Mouse (Mus musculus) lung, adult 18-20 months (tissue): ENCODE results near the gene Esrrg.

ENCODE experiments used
- DNase-seq, 2 experiments: peaks; one replicate each; pipeline ENCODE4 v3.0.0; 2022; ENCODE audit warnings: mixed read lengths in 2 of 2

Gene Esrrg

GRCm38 (mm10) chr1:187608261-187608921 is at the start of gene Esrrg:
TSS of gene Esrrg (plus strand) at chr1:187608791.
- no peak for DNase-seq

GRCm38 (mm10) chr1:187583982-187584381 is 24.6 kb upstream of the Esrrg start:
- DNase-seq: no peak

- no peak for DNase-seq
These were observed 22.0 kb upstream of the Esrrg start for GRCm38 (mm10) chr1:187586541-187587075.

- no peak for DNase-seq
These were observed 5.6 kb upstream of the Esrrg start for GRCm38 (mm10) chr1:187602942-187603341.

- DNase-seq: no peak
These were observed 4.5 kb upstream of the Esrrg start for GRCm38 (mm10) chr1:187604063-187604484.

- no peak for DNase-seq
These were observed 3.8 kb upstream of the Esrrg start for GRCm38 (mm10) chr1:187604691-187605310.

GRCm38 (mm10) chr1:187605391-187606270 is 3.0 kb upstream of the Esrrg start:
- no peak for DNase-seq

GRCm38 (mm10) chr1:187606271-187607040 is 2.1 kb upstream of the Esrrg start:
- no peak for DNase-seq

GRCm38 (mm10) chr1:187607065-187608047 is 1.2 kb upstream of the Esrrg start:
- no peak for DNase-seq

GRCm38 (mm10) chr1:187609021-187609852 is 646 bp downstream of the Esrrg start:
- DNase-seq: no peak

GRCm38 (mm10) chr1:187609853-187610230 is 1.3 kb downstream of the Esrrg start:
- no peak for DNase-seq

- DNase-seq: no peak
These were observed 1.9 kb downstream of the Esrrg start for GRCm38 (mm10) chr1:187610336-187610948.

GRCm38 (mm10) chr1:187611925-187612324 is 3.3 kb downstream of the Esrrg start:
- no peak for DNase-seq

GRCm38 (mm10) chr1:187613277-187613676 is 4.7 kb downstream of the Esrrg start:
- no peak for DNase-seq

GRCm38 (mm10) chr1:187623981-187624380 is 15.4 kb downstream of the Esrrg start:
- peak in 1 of 2 experiments; percentile 15 for DNase-seq

- DNase-seq: no peak
These were observed 21.8 kb downstream of the Esrrg start for GRCm38 (mm10) chr1:187630361-187630760.

GRCm38 (mm10) chr1:187631486-187631885 is 22.9 kb downstream of the Esrrg start:
- peak in 1 of 2 experiments; percentile 27 for DNase-seq

GRCm38 (mm10) chr1:187645258-187645657 is 36.7 kb downstream of the Esrrg start:
- DNase-seq: no peak

GRCm38 (mm10) chr1:187648551-187648950 is 40.0 kb downstream of the Esrrg start:
- DNase-seq: no peak

GRCm38 (mm10) chr1:187649871-187650270 is 41.3 kb downstream of the Esrrg start:
- DNase-seq: no peak
